Mouse (Mus musculus) hindbrain, embryonic 11.5 days (tissue): ENCODE measurements at regions not wholly inside any gene's neighbourhood (a gene's known extent, or its start where the extent isn't known, plus 50 kb on each side); places are given as distances from the start of the nearest gene placed in this dataset.

Source experiments
- ATAC-seq: fragments of 200-750 bp; cut with Nextera tagmentation; 2 replicates; pipeline ENCODE4 v1.8.0; 2017; ENCODE audit warnings: mild to moderate bottlenecking, moderate TSS enrichment, moderate library complexity; ENCODE audit not compliant: low FRiP score
- DNase-seq: peaks from one replicate; pipeline ENCODE4 v3.0.0-alpha.2; 2015; ENCODE audit warnings: low spot score
- H3K27ac ChIP-seq: fragments of 300-500 bp; sonication (generic); 2 replicates; pipeline ENCODE4 v1.5.1; 2014; ENCODE audit warnings: mild to moderate bottlenecking, low read depth, low read length
- H3K27me3 ChIP-seq: fragments of 300-500 bp; sonication (generic); 2 replicates; pipeline ENCODE4 v1.6.1; 2014; ENCODE audit warnings: mild to moderate bottlenecking, low read length, moderate library complexity, mixed read lengths; ENCODE audit not compliant: control insufficient read depth, insufficient read depth
- H3K36me3 ChIP-seq: fragments of 300-500 bp; sonication (generic); 2 replicates; pipeline ENCODE4 v1.6.1; 2014; ENCODE audit warnings: mild to moderate bottlenecking, low read length, moderate library complexity, mixed read lengths; ENCODE audit not compliant: control insufficient read depth, insufficient read depth
- H3K4me1 ChIP-seq: fragments of 300-500 bp; sonication (generic); replicated peaks from 2 replicates; pipeline ENCODE4 v1.6.1; 2014; ENCODE audit warnings: low read length, mixed read lengths; ENCODE audit not compliant: control insufficient read depth, insufficient read depth
- H3K4me2 ChIP-seq: fragments of 300-500 bp; sonication (generic); replicated peaks from 2 replicates; pipeline ENCODE4 v1.6.1; 2014; ENCODE audit warnings: mild to moderate bottlenecking, low read depth, low read length
- H3K4me3 ChIP-seq: fragments of 300-500 bp; sonication (generic); 2 replicates; pipeline ENCODE4 v1.5.1; 2014; ENCODE audit warnings: low read depth, low read length
- H3K9ac ChIP-seq: fragments of 300-500 bp; sonication (generic); 2 replicates; pipeline ENCODE4 v1.6.1; 2014; ENCODE audit warnings: low read depth, low read length
- H3K9me3 ChIP-seq: fragments of 300-500 bp; sonication (generic); 2 replicates; pipeline ENCODE4 v1.6.1; 2016; ENCODE audit warnings: low read length; ENCODE audit not compliant: control insufficient read depth
- WGBS: fragments of 180-500 bp; shearing (Covaris S2); extraction: QIAGEN DNeasy Blood & Tissue Kit; methylation state at CpG from one replicate; pipeline ENCODE4 v1.1.7; 2014; 5-methylcytosine and 5-hydroxymethylcytosine counted together

DNA sequence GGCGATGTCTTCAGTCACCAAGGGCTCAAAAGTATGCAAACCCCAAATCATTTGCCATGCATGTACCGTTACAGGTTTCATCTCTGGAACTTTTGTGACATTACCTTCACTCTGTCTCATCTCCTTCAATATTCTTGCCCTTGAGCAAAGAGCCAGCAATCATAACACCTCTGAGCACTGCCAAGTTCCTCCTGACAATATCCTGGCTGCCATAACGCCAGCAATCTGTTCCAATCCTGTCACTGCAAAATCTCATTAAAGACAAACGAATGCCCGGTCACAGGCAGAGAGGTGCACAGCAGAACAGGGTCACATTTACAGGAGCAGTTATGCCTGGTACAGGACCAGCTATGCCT lies 515.0 kb upstream of the Nr3c2 start:
- 93% methylated on average over 5 of the region's 5 CpGs for WGBS
- no peak overlapping the region for H3K4me3 ChIP-seq
- no peaks in the 10 kb centered on the region for H3K36me3 ChIP-seq
- H3K27ac ChIP-seq: no peak overlapping the region
- H3K27me3 ChIP-seq: no peaks in the 10 kb centered on the region
- no peak overlapping the region for H3K4me2 ChIP-seq
- H3K4me1 ChIP-seq: no peaks in the 10 kb centered on the region
- H3K9me3 ChIP-seq: no peaks in the 10 kb centered on the region
- DNase-seq (no peak), ATAC-seq (no peak)
- H3K9ac ChIP-seq: no peak overlapping the region

GRCm38 (mm10) chr8:76392004-76392403 lies 507.2 kb upstream of the Nr3c2 start:
- DNase-seq (no peak), ATAC-seq (no peak)
- H3K4me2 ChIP-seq: no peak overlapping the region
- WGBS: 91% methylated on average over 2 of the region's 2 CpGs
- no peaks in the 10 kb centered on the region for H3K36me3 ChIP-seq
- no peaks in the 10 kb centered on the region for H3K27me3 ChIP-seq
- no peak overlapping the region for H3K4me3 ChIP-seq
- H3K4me1 ChIP-seq: no peaks in the 10 kb centered on the region
- H3K27ac ChIP-seq: no peak overlapping the region
- H3K9ac ChIP-seq: no peak overlapping the region
- H3K9me3 ChIP-seq: no peaks in the 10 kb centered on the region

DNA sequence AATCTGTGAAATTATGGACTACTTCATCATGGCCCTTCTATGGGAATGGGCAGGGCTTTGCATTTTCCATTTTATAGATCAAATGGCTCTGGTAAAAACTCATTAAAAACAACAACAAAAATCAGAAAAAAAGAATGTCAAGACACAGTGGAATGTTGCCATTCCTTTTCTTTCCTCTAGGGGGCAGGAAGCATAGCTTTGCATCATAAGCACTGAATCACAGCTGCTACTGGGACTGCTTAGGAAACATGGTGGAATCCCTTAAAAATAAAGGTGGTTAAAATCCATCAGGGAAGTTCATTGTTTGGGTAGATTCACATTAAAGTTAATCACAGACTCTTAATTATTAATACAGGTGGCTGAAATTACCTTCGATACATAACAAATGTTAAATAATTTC lies 476.8 kb upstream of the Nr3c2 start:
- peak; percentile 63; the same call in 1 of the 2 replicates for ATAC-seq
- Histone ChIP-seq H3K36me3 (no peaks in the 10 kb centered on the region), H3K9me3 (no peaks in the 10 kb centered on the region), H3K4me2 (no peak overlapping the region), H3K4me1 (no peaks in the 10 kb centered on the region), H3K4me3 (no peak overlapping the region), H3K27me3 (no peaks in the 10 kb centered on the region), H3K9ac (no peak overlapping the region), H3K27ac (no peak overlapping the region)
- 100% methylated on average over 1 of the region's 1 CpGs for WGBS
- peak; percentile 11 for DNase-seq

- ATAC-seq (peak; percentile 83), DNase-seq (peak; percentile 7)
- H3K36me3 ChIP-seq: no peaks in the 10 kb centered on the region
- WGBS: 63% methylated on average over 7 of the region's 7 CpGs
- no peak overlapping the region for H3K27ac ChIP-seq
- no peak overlapping the region for H3K9ac ChIP-seq
- H3K27me3 ChIP-seq: no peaks in the 10 kb centered on the region
- no peak overlapping the region for H3K4me2 ChIP-seq
- H3K9me3 ChIP-seq: no peaks in the 10 kb centered on the region
- H3K4me1 ChIP-seq: no peaks in the 10 kb centered on the region
- no peak overlapping the region for H3K4me3 ChIP-seq
These were observed 476.2 kb upstream of the Nr3c2 start for GRCm38 (mm10) chr8:76422861-76423532.

DNA sequence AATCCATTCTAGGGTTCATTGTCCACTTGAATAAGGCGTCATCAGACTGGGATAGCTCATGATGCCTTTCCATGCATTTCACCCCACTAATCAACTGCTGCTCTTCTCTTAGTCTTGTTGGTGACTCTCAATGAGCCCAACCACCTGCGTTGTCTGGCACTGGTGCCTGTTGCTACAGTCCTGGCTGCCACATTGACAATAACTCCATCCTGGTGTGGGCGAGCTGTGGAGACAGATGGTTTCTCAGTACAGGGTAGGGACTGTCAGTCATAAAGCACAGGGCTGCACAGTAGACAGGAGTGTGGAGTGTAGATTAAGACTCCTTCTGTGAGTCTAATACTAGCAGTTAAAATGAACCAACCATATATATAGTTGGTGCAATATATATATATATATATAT lies 469.4 kb upstream of the Nr3c2 start:
- H3K9me3 ChIP-seq: no peaks in the 10 kb centered on the region
- H3K27me3 ChIP-seq: no peaks in the 10 kb centered on the region
- H3K4me2 ChIP-seq: no peak overlapping the region
- H3K4me3 ChIP-seq: no peak overlapping the region
- no peak for ATAC-seq
- DNase-seq: no peak
- no peaks in the 10 kb centered on the region for H3K36me3 ChIP-seq
- no peaks in the 10 kb centered on the region for H3K4me1 ChIP-seq
- 86% methylated on average over 3 of the region's 3 CpGs for WGBS
- H3K9ac ChIP-seq: no peak overlapping the region
- no peak overlapping the region for H3K27ac ChIP-seq

DNA sequence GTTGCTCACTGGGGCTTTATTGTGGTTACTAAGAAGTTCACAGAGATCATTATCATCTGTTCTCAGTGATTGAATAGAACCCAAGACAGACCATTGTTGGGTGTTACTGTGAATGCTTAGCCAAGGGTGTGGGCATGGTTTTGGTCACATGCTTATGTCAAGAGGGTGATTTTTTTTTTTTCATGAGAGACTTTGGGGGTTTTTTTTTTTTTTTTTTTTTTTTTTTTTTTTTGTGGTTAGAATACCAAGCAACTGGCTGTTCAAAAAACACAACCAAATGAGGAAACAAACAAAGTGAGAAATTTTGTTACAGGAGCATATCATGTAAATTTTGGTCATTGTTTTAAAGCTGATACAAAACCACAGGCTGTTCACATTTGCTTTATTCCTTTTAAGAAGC lies 466.4 kb upstream of the Nr3c2 start:
- H3K36me3 ChIP-seq: no peaks in the 10 kb centered on the region
- no peak overlapping the region for H3K27ac ChIP-seq
- H3K4me2 ChIP-seq: no peak overlapping the region
- H3K4me3 ChIP-seq: no peak overlapping the region
- no peak for ATAC-seq
- no peak for DNase-seq
- H3K27me3 ChIP-seq: no peaks in the 10 kb centered on the region
- H3K9me3 ChIP-seq: no peaks in the 10 kb centered on the region
- no peaks in the 10 kb centered on the region for H3K4me1 ChIP-seq
- H3K9ac ChIP-seq: no peak overlapping the region

GRCm38 (mm10) chr8:76437951-76438350 lies 461.3 kb upstream of the Nr3c2 start:
- DNase-seq: no peak
- H3K4me1 ChIP-seq: no peaks in the 10 kb centered on the region
- no peak overlapping the region for H3K4me3 ChIP-seq
- no peaks in the 10 kb centered on the region for H3K27me3 ChIP-seq
- 84% methylated on average over 3 of the region's 3 CpGs for WGBS
- no peaks in the 10 kb centered on the region for H3K9me3 ChIP-seq
- H3K27ac ChIP-seq: no peak overlapping the region
- no peak overlapping the region for H3K4me2 ChIP-seq
- H3K36me3 ChIP-seq: no peaks in the 10 kb centered on the region
- ATAC-seq: no peak
- no peak overlapping the region for H3K9ac ChIP-seq

DNA sequence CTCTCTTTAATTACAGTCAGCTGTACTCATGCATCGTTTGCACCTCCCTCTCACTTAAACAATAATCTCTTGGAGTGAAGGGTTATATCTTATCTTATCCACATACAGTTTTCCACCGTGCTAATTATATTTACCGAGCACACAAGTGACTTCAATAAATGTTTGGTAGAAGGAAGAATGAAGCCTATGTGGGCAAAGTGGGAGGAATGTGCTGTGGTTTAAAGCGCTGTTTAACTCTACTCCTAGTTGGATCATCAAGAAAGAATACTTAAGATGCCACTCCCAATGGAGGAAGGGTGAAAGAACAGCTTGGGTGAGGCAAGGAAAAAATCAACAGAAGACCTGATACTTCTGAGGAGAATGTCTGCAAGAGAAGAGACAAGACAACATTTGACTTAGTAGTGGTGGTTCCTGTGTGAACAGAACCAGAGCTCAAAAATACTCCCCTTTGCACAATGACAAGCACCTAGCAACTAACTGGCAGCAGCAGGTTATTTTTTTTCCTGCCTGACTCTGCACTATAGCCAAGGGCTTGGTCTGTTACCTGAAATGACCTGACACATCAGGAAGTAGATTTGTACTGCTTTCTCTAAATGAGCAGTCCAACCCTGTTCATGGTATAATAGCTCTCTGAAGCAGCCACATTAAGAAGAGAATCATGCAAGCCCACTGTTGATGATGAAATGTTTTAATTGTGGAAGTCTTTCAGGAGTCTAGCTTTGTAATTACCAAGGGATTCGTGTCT lies 424.6 kb upstream of the Nr3c2 start:
- 81% methylated on average over 5 of the region's 5 CpGs for WGBS
- DNase-seq: no peak
- no peak for ATAC-seq

DNA sequence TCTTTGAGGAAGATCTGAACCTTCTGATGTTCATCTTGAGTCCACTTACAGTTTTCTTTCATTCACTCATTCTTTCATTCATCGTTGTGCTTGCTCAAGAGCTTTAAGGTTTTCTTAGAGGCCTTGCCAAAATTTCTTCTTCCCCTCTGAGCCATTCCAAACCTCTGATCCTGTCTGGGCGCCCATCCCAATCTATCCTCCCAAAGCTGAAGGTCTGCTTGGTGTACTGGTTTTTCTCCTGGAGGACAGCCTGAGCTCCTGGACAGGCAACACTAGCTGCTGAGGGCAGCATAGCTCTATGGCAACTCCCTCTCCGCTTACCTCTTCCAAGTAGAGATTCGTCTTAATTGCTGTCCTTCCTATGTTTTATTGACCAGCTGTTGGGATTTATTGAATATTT lies 420.3 kb upstream of the Nr3c2 start:
- H3K4me2 ChIP-seq: no peak overlapping the region
- no peaks in the 10 kb centered on the region for H3K4me1 ChIP-seq
- H3K9me3 ChIP-seq: no peaks in the 10 kb centered on the region
- DNase-seq (no peak), ATAC-seq (no peak)
- 90% methylated on average over 4 of the region's 4 CpGs for WGBS
- H3K9ac ChIP-seq: no peak overlapping the region
- H3K4me3 ChIP-seq: no peak overlapping the region
- H3K27me3 ChIP-seq: no peaks in the 10 kb centered on the region
- no peak overlapping the region for H3K27ac ChIP-seq
- H3K36me3 ChIP-seq: no peaks in the 10 kb centered on the region

More for the DNA sequence above, 424.6 kb upstream of the Nr3c2 start:
- no peaks in the 10 kb centered on the region for H3K36me3 ChIP-seq
- H3K4me3 ChIP-seq: no peak overlapping the region
- no peaks in the 10 kb centered on the region for H3K4me1 ChIP-seq
- H3K27ac ChIP-seq: no peak overlapping the region
- no peaks in the 10 kb centered on the region for H3K27me3 ChIP-seq
- H3K9me3 ChIP-seq: no peaks in the 10 kb centered on the region
- no peak overlapping the region for H3K4me2 ChIP-seq
- no peak overlapping the region for H3K9ac ChIP-seq
